ENCODE assay signal across 7 mouse cellular contexts in genomic region chr4:46452481-46452850, GRCm38 (mm10). TPM values are rescaled to one million over a fixed set of nuclear protein-coding genes. Genes with fewer than 3 reads are reported as not detected.
DNase-seq lines count a peak whose midpoint lies in the region; ATAC-seq lines count a peak whose summit lies in the region.

No protein-coding gene starts in this region.

- peak overlapping the region; percentile 94 for H3K4me3 ChIP-seq in intestine, embryonic 15.5 days (replicated peaks)
- peak overlapping the region; percentile 90 for H3K4me3 ChIP-seq in limb, embryonic 10.5 days
- peak overlapping the region; percentile 98 for H3K4me3 ChIP-seq in midbrain, embryonic 11.5 days (ENCODE audit: low read depth, low read length)

- no peaks in the 10 kb centered on the region for H3K9me3 ChIP-seq in intestine, embryonic 15.5 days
- no peaks in the 10 kb centered on the region for H3K9me3 ChIP-seq in limb, embryonic 10.5 days (replicated peaks)
- H3K9me3 ChIP-seq in midbrain, embryonic 11.5 days (ENCODE audit: control insufficient read depth, low read length) = no peaks in the 10 kb centered on the region

- intact Hi-C loops in gastrocnemius, postnatal 36 days (cut with DNase I) = loop anchor here (2.0 kb wide), 1 partner anchor 32 kb away; no protein-coding TSS in a partner anchor

- peak; percentile 64 for DNase-seq in T-cell, adult 2 months (ENCODE audit: low spot score)
- DNase-seq in gastrocnemius, postnatal 36 days = peak; percentile 10 to 47
- DNase-seq in limb, embryonic 10.5 days (ENCODE audit: low spot score) = peak; percentile 83
- DNase-seq in midbrain, embryonic 11.5 days (ENCODE audit: low spot score, missing footprints) = peak; percentile 96
- DNase-seq in spleen, adult 18-20 months = peak; percentile 54 to 56

- no peaks in the 10 kb centered on the region for H3K27me3 ChIP-seq in intestine, embryonic 15.5 days (replicated peaks)
- H3K27me3 ChIP-seq in limb, embryonic 10.5 days (ENCODE audit: low read depth, poor library complexity, severe bottlenecking) = no peaks in the 10 kb centered on the region
- no peaks in the 10 kb centered on the region for H3K27me3 ChIP-seq in midbrain, embryonic 11.5 days (ENCODE audit: control insufficient read depth, insufficient read depth, low read length)

- no peaks in the 10 kb centered on the region for H3K36me3 ChIP-seq in intestine, embryonic 15.5 days
- peaks cover 20% of the 10 kb centered on the region for H3K36me3 ChIP-seq in limb, embryonic 10.5 days
- no peaks in the 10 kb centered on the region for H3K36me3 ChIP-seq in midbrain, embryonic 11.5 days (ENCODE audit: control insufficient read depth, insufficient read depth, low read length)

- 0% methylated on average over 19 of the region's 19 CpGs for WGBS in intestine, embryonic 15.5 days
- WGBS in limb, embryonic 10.5 days = under 1% methylated on average over 19 of the region's 19 CpGs
- WGBS in midbrain, embryonic 11.5 days = under 1% methylated on average over 19 of the region's 19 CpGs

- H3K9ac ChIP-seq in intestine, embryonic 15.5 days = peak overlapping the region; percentile 98
- peak overlapping the region; percentile 99 for H3K9ac ChIP-seq in midbrain, embryonic 11.5 days (ENCODE audit: low read length)

- peak overlapping the region; percentile 100 for H3K27ac ChIP-seq in intestine, embryonic 15.5 days
- H3K27ac ChIP-seq in limb, embryonic 10.5 days = peak overlapping the region; percentile 100
- H3K27ac ChIP-seq in midbrain, embryonic 11.5 days (ENCODE audit: low read depth, low read length) = peak overlapping the region; percentile 98

- peak; percentile 41 for ATAC-seq in common myeloid progenitor, adult 5-6 weeks (replicated peaks; ENCODE audit: low read depth, poor library complexity, severe bottlenecking)
- ATAC-seq in intestine, embryonic 15.5 days = peak; percentile 54
- ATAC-seq in midbrain, embryonic 11.5 days (ENCODE audit: low FRiP score) = peak; percentile 17

- H3K4me2 ChIP-seq in intestine, embryonic 15.5 days (replicated peaks) = peak overlapping the region; percentile 80
- peak overlapping the region; percentile 79 for H3K4me2 ChIP-seq in midbrain, embryonic 11.5 days

- H3K4me1 ChIP-seq in intestine, embryonic 15.5 days (replicated peaks) = peaks cover 18% of the 10 kb centered on the region
- peaks cover 47% of the 10 kb centered on the region for H3K4me1 ChIP-seq in limb, embryonic 10.5 days
- peaks cover 20% of the 10 kb centered on the region for H3K4me1 ChIP-seq in midbrain, embryonic 11.5 days (ENCODE audit: control insufficient read depth, insufficient read depth, low read length)

RNA-seq across cellular contexts. Expression of gene Anp32b, which starts 1.8 kb away (rescaled TPM):
- 152 and 196 TPM in 2 replicates for total RNA-seq in common myeloid progenitor, adult 5-6 weeks (2017)
- total RNA-seq in gastrocnemius, postnatal 36 days (2021) = 10 to 100 TPM; 54.4 to 64.0 TPM
- 260 and 262 TPM in 2 replicates for polyA plus RNA-seq in intestine, embryonic 15.5 days (2015; fragmentation: Nextera tagmentation; extraction: Ambion mirVana)
- 405 and 451 TPM in 2 replicates for polyA plus RNA-seq in limb, embryonic 10.5 days (2016; fragmentation: Nextera tagmentation; extraction: Ambion mirVana)
- polyA plus RNA-seq in midbrain, embryonic 11.5 days (2014; fragmentation: Nextera tagmentation; extraction: Ambion mirVana) = 285 and 311 TPM in 2 replicates

RNA-seq across cellular contexts. Expression of gene Nans, which starts 36.6 kb away (rescaled TPM):
- total RNA-seq in common myeloid progenitor, adult 5-6 weeks (2017) = 57.9 and 65.7 TPM in 2 replicates
- total RNA-seq in gastrocnemius, postnatal 36 days (2021) = 10 to 100 TPM; 15.6 to 18.0 TPM
- 102 and 113 TPM in 2 replicates for polyA plus RNA-seq in intestine, embryonic 15.5 days (2015; fragmentation: Nextera tagmentation; extraction: Ambion mirVana)
- polyA plus RNA-seq in limb, embryonic 10.5 days (2016; fragmentation: Nextera tagmentation; extraction: Ambion mirVana) = 87.2 and 96.1 TPM in 2 replicates
- 76.0 and 76.5 TPM in 2 replicates for polyA plus RNA-seq in midbrain, embryonic 11.5 days (2014; fragmentation: Nextera tagmentation; extraction: Ambion mirVana)

RNA-seq across cellular contexts. Expression of gene Hemgn, which starts 39.2 kb away (rescaled TPM):
- 64.2 and 76.9 TPM in 2 replicates for total RNA-seq in common myeloid progenitor, adult 5-6 weeks (2017)
- not detected for total RNA-seq in gastrocnemius, postnatal 36 days (2021)
- 4.8 and 6.4 TPM in 2 replicates for polyA plus RNA-seq in intestine, embryonic 15.5 days (2015; fragmentation: Nextera tagmentation; extraction: Ambion mirVana)
- polyA plus RNA-seq in limb, embryonic 10.5 days (2016; fragmentation: Nextera tagmentation; extraction: Ambion mirVana) = 12.8 and 13.4 TPM in 2 replicates
- polyA plus RNA-seq in midbrain, embryonic 11.5 days (2014; fragmentation: Nextera tagmentation; extraction: Ambion mirVana) = 20.4 and 20.5 TPM in 2 replicates

Comparison
In these comparisons a context has a peak if more than half of its experiments do, and no peak if none do; other contexts are left out.
1. Peak in every context shown above with its lines: DNase-seq, ATAC-seq, H3K4me3 ChIP-seq and H3K27ac ChIP-seq.
2. DNase-seq: peak in every context shown above with its lines; median percentile 96 in midbrain, embryonic 11.5 days; 83 in limb, embryonic 10.5 days; 64 in T-cell, adult 2 months; 55 in spleen, adult 18-20 months; 28 in gastrocnemius, postnatal 36 days.